Mouse (Mus musculus): ENCODE results near the gene Sufu.

The Sufu gene

GRCm38 (mm10) chr19:46396686-46397435, at the start of gene Sufu:
Gene Sufu, plus strand, starts transcription at chr19:46396896.
- peak; percentile 96 for DNase-seq (ENCODE audit: low spot score)

GRCm38 (mm10) chr19:46347146-46347545, 49.5 kb upstream of the Sufu start:
- no peak for DNase-seq (ENCODE audit: low spot score)

GRCm38 (mm10) chr19:46347936-46348668, 48.6 kb upstream of the Sufu start:
- DNase-seq (ENCODE audit: low spot score), result no peak

- DNase-seq (ENCODE audit: low spot score), result peak; percentile 69
These were observed 47.8 kb upstream of the Sufu start for GRCm38 (mm10) chr19:46348761-46349458.

GRCm38 (mm10) chr19:46349550-46349949, 47.1 kb upstream of the Sufu start:
- DNase-seq (ENCODE audit: low spot score), result peak; percentile 15

GRCm38 (mm10) chr19:46350168-46350932, 46.3 kb upstream of the Sufu start, which contains the start of gene 2310034G01Rik:
Gene 2310034G01Rik, minus strand, starts transcription at chr19:46350302.
- DNase-seq (ENCODE audit: low spot score), result no peak

- peak; percentile 71 for DNase-seq (ENCODE audit: low spot score)
These were observed 40.0 kb upstream of the Sufu start for GRCm38 (mm10) chr19:46356701-46357138.

GRCm38 (mm10) chr19:46357344-46358280, 39.1 kb upstream of the Sufu start:
- DNase-seq (ENCODE audit: low spot score), result no peak

GRCm38 (mm10) chr19:46358381-46358780, 38.3 kb upstream of the Sufu start:
- DNase-seq (ENCODE audit: low spot score), result no peak

- DNase-seq (ENCODE audit: low spot score), result no peak
These were observed 34.6 kb upstream of the Sufu start for GRCm38 (mm10) chr19:46362104-46362503.

GRCm38 (mm10) chr19:46363294-46364009, 33.2 kb upstream of the Sufu start:
- DNase-seq (ENCODE audit: low spot score), result no peak

- no peak for DNase-seq (ENCODE audit: low spot score)
These were observed 28.7 kb upstream of the Sufu start for GRCm38 (mm10) chr19:46367798-46368590.

GRCm38 (mm10) chr19:46369204-46369603, 27.5 kb upstream of the Sufu start:
- peak; percentile 21 for DNase-seq (ENCODE audit: low spot score)

GRCm38 (mm10) chr19:46374477-46375088, 22.1 kb upstream of the Sufu start:
- no peak for DNase-seq (ENCODE audit: low spot score)

- DNase-seq (ENCODE audit: low spot score), result no peak
These were observed 21.2 kb upstream of the Sufu start for GRCm38 (mm10) chr19:46375489-46375888.

- DNase-seq (ENCODE audit: low spot score), result no peak
These were observed 20.8 kb upstream of the Sufu start for GRCm38 (mm10) chr19:46375891-46376290.

- no peak for DNase-seq (ENCODE audit: low spot score)
These were observed 14.4 kb upstream of the Sufu start for GRCm38 (mm10) chr19:46382275-46382674.

GRCm38 (mm10) chr19:46389872-46390271, 6.8 kb upstream of the Sufu start:
- no peak for DNase-seq (ENCODE audit: low spot score)

- DNase-seq (ENCODE audit: low spot score), result no peak
These were observed 4.7 kb upstream of the Sufu start for GRCm38 (mm10) chr19:46392018-46392417.
